Mouse (Mus musculus): ENCODE data around the gene Tm2d1. TPM values are rescaled to one million over a fixed set of nuclear protein-coding genes. Genes with fewer than 3 reads are reported as not detected.

The Tm2d1 gene
- total RNA-seq, 2 experiments from 2014 or later, result 18.5 to 24.6 TPM

DNA sequence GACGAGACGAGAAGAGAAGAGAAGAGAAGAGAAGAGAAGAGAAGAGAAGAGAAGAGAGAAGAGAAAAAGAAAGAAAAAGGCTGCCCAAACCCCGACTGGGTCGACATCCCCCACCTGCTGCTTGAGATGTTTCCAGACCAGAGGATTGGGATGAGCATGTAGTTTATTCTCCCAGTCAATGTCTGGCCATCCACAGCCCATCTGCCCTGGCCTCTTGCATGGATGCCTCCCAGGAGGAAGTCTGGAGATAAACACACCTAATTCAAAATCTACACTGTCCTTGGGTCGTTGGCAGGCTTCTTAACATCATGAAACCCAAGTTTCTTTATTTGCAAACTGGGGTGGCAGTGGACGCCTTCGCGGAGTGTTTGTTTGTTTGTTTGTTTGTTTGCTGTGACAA lies 47.4 kb downstream of the Tm2d1 start:
- ATAC-seq (replicated peaks; ENCODE audit: poor library complexity, severe bottlenecking), result no peak

DNA sequence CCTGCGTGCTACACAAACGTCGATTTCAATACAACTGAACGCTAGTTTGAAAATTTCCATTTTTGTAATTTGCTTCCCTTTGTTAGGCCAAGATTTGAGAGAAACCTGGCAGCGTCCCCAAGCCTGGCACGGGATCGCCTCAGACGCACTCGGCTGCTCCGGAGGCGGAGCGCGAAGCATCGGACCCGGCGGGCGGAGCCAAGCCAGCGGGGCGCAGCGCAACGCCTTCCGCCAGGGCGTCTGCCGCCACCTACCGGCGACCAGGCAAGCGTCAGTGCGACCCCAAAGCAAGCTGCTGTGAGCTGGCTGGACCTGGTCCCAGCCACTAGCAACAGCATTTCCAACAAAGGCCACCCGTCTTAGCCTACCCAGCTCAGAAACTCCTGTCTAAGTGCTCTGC lies 60.9 kb downstream of the Tm2d1 start:
- peak; percentile 99 for ATAC-seq (replicated peaks; ENCODE audit: poor library complexity, severe bottlenecking)

DNA sequence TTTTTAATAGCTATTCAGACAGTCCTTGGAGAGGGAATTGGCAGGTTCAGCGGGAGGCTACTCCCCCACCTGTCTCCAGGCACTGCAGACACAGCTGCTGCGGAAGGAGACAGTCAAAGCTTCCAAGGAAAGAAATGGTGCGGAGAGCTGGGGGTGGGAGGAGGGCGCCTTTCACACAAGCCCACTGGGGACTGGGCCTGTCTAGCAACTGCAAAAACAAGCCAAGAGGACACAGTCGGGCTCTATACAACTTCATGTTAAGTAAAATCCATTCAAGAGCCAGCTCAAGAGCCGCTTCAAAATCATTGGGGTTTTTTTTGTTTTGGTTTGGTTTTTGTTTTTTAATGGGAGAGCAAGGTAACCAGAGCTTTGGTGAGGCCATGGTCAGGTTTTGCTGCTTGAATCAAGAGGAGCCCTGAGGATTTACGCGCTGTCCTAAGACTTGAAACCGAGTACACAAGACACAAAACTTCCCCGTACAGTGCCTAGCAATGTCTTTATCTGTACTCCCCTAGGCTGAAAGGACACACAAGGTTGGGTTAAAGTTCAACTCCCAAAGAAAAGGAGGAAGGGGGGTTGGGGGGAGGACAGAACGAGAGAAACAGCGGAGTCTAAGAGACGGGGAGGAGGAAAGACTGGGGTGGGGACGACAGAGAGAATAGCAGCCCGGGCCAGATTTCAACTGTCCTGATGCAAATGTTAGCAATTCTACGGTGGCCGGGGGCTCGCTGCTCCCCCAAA lies 61.6 kb downstream of the Tm2d1 start:
- ATAC-seq (replicated peaks; ENCODE audit: poor library complexity, severe bottlenecking), result peak; percentile 30

DNA sequence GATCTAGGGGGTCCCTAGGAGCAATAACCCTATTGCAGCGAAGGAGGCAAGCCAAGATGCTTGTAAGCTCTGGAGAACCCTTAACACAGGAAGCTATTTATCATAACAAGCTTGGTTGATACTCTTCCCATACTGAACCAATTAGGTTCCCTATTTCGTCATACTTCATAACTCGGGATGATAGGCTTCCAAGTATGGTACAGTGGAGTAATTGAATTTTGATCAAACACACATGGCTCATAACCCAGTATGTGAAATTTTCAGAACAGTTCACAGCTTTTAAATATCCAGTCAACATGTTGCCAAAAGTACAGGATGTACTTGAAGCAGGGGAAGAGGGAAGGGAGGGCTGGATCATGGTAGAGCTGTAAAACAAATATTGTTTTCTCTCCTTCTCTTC lies 64.3 kb downstream of the Tm2d1 start:
- no peak for ATAC-seq (replicated peaks; ENCODE audit: poor library complexity, severe bottlenecking)

DNA sequence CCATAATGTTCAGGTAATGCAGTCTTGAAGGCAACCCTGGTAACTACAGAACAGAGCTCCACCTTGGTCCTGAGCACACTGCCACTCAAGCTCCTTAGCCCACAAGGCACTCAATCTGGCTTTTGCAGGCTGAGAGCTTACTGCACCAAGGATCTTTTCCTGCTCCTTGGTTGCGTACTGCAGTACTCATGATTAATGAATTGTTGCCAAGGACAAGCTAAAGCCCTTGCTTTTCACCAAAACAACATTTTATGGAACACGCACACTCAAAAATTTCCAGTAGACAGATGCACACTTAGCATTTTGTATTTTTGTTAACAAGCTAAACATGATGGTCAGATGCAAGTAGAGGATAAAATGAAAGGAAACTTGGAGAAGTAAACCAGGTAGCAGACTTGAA lies 66.0 kb downstream of the Tm2d1 start:
- ATAC-seq (replicated peaks; ENCODE audit: poor library complexity, severe bottlenecking), result no peak

Other genes starting within 250 kb of the Tm2d1 start
- gene Patj, start 12.5 kb upstream of the Tm2d1 start, total RNA-seq (2014; fragmentation: Nextera tagmentation), result 3.7 TPM in 1 of 2 replicates, not detected in the other
- gene Patj, start 12.5 kb upstream of the Tm2d1 start, total RNA-seq (2017), result 0.69 and 4.7 TPM in 2 replicates

Measured in granulocyte monocyte progenitor cell, adult 5-6 weeks (primary cell).